Mouse (Mus musculus) liver, adult 2 months (tissue): Measurements from ENCODE around the gene Zbtb2. TPM values are rescaled to one million over a fixed set of nuclear protein-coding genes. Genes with fewer than 3 reads are reported as not detected.

Experiments used
- DNase-seq: peaks from one replicate; pipeline ENCODE4 v3.0.0-alpha.2; 2011; ENCODE audit warnings: low read depth, low spot score; ENCODE audit errors: extremely low read depth
- H3K27ac ChIP-seq: fragments of 200-500 bp; replicated peaks from 2 replicates; pipeline ENCODE4 v1.5.1; 2012; ENCODE audit warnings: low read depth, mild to moderate bottlenecking, control low read depth, inconsistent platforms, low read length; ENCODE audit not compliant: insufficient read depth
- H3K27me3 ChIP-seq: fragments of 200-500 bp; 2 replicates; pipeline ENCODE4 v1.6.1; 2012; ENCODE audit warnings: mild to moderate bottlenecking, moderate library complexity, low read length, inconsistent platforms; ENCODE audit not compliant: control insufficient read depth, insufficient read depth
- H3K36me3 ChIP-seq: fragments of 200-500 bp; 2 replicates; pipeline ENCODE4 v1.6.1; 2012; ENCODE audit warnings: low read length, inconsistent platforms; ENCODE audit not compliant: control insufficient read depth, insufficient read depth
- H3K4me1 ChIP-seq: fragments of 200-500 bp; 2 replicates; pipeline ENCODE4 v1.6.1; 2011; ENCODE audit warnings: low read length; ENCODE audit not compliant: control insufficient read depth, insufficient read depth
- H3K4me3 ChIP-seq: fragments of 200-500 bp; 2 replicates; pipeline ENCODE4 v1.5.1; 2011; ENCODE audit warnings: low read depth, mild to moderate bottlenecking, control low read depth, low read length, moderate library complexity; ENCODE audit not compliant: insufficient read depth
- H3K79me2 ChIP-seq: fragments of 200-500 bp; 2 replicates; pipeline ENCODE4 v1.6.1; 2012; ENCODE audit warnings: inconsistent platforms, mild to moderate bottlenecking, low read length, moderate library complexity; ENCODE audit not compliant: control insufficient read depth, insufficient read depth
- H3K9ac ChIP-seq: fragments of 200-500 bp; 2 replicates; pipeline ENCODE4 v1.6.1; 2012; ENCODE audit warnings: low read depth, mild to moderate bottlenecking, control low read depth, inconsistent platforms, low read length
- CTCF ChIP-seq: fragments of 200-500 bp; IDR thresholded peaks from 2 replicates; pipeline ENCODE4 v1.5.1; 2011; ENCODE audit warnings: low read depth, low read length, control low read depth
- POLR2A ChIP-seq: fragments of 200-500 bp; IDR thresholded peaks from 2 replicates; pipeline ENCODE4 v1.6.1; 2011; ENCODE audit warnings: low read length, control low read depth; ENCODE audit not compliant: insufficient read depth; ENCODE audit errors: extremely low read depth
- WGBS: fragments of 180-500 bp; shearing (Covaris S2); methylation state at CpG from one replicate; pipeline ENCODE4 v1.1.7; 2018; 5-methylcytosine and 5-hydroxymethylcytosine counted together
- polyA plus RNA-seq: library from polyadenylated mRNA; depleted of rRNA; stranded (reverse); fragments of >200 nt; gene quantifications from 2 replicates; pipeline ENCODE4 v1.2.3, GENCODE M21; 2012
- total RNA-seq: library from RNA; depleted of rRNA; stranded (reverse); fragments of >200 nt; gene quantifications from 2 replicates; pipeline ENCODE4 v1.2.3, GENCODE M21; 2014

Zbtb2 gene
- total and polyA plus RNA-seq, 2 experiments, result 2.4 to 3.4 TPM

- DNase-seq, result no peak
- Histone ChIP-seq H3K27ac (no peak overlapping the region), H3K36me3 (no peaks in the 10 kb centered on the region), H3K79me2 (peaks cover 35% of the 10 kb centered on the region; the same call in 1 of the 2 replicates), H3K4me3 (no peak overlapping the region), H3K4me1 (peaks cover 1% of the 10 kb centered on the region), H3K27me3 (no peaks in the 10 kb centered on the region), H3K9ac (no peak overlapping the region)
- TF ChIP-seq POLR2A (no peak), CTCF (no peak)
- WGBS, result 96% methylated on average over 5 of the region's 5 CpGs
These were observed 7.2 kb downstream of the Zbtb2 start for GRCm38 (mm10) chr10:4380748-4381147.

- H3K4me3 ChIP-seq, result no peak overlapping the region
- no peak overlapping the region for H3K27ac ChIP-seq
- DNase-seq, result no peak
- no peaks in the 10 kb centered on the region for H3K27me3 ChIP-seq
- no peak overlapping the region for H3K9ac ChIP-seq
- no peak for TF ChIP-seq CTCF
- TF ChIP-seq POLR2A, result no peak
- H3K4me1 ChIP-seq, result no peaks in the 10 kb centered on the region
- WGBS, result 92% methylated on average over 7 of the region's 7 CpGs
- peaks cover 2% of the 10 kb centered on the region; the same call in 1 of the 2 replicates for H3K36me3 ChIP-seq
- peaks cover 20% of the 10 kb centered on the region; the same call in 1 of the 2 replicates for H3K79me2 ChIP-seq
These were observed 11.0 kb downstream of the Zbtb2 start for GRCm38 (mm10) chr10:4376931-4377330.

- DNase-seq, result no peak
- H3K27ac ChIP-seq, result no peak overlapping the region
- no peak overlapping the region for H3K9ac ChIP-seq
- H3K27me3 ChIP-seq, result no peaks in the 10 kb centered on the region
- no peaks in the 10 kb centered on the region for H3K4me1 ChIP-seq
- 86% methylated on average over 7 of the region's 7 CpGs for WGBS
- TF ChIP-seq CTCF (no peak), POLR2A (no peak)
- H3K4me3 ChIP-seq, result no peak overlapping the region
- peaks cover 2% of the 10 kb centered on the region; the same call in 1 of the 2 replicates for H3K36me3 ChIP-seq
- H3K79me2 ChIP-seq, result peaks cover 20% of the 10 kb centered on the region; the same call in 1 of the 2 replicates
These were observed 11.4 kb downstream of the Zbtb2 start for GRCm38 (mm10) chr10:4376461-4376860.

GRCm38 (mm10) chr10:4375267-4375666, 12.6 kb downstream of the Zbtb2 start:
- Histone ChIP-seq H3K36me3 (peaks cover 2% of the 10 kb centered on the region; the same call in 1 of the 2 replicates), H3K79me2 (peaks cover 13% of the 10 kb centered on the region; the same call in 1 of the 2 replicates), H3K4me3 (no peak overlapping the region), H3K27me3 (no peaks in the 10 kb centered on the region), H3K9ac (no peak overlapping the region), H3K4me1 (no peaks in the 10 kb centered on the region), H3K27ac (no peak overlapping the region)
- no peak for DNase-seq
- 87% methylated on average over 7 of the region's 7 CpGs for WGBS
- TF ChIP-seq POLR2A, result no peak

GRCm38 (mm10) chr10:4374734-4375133, 13.2 kb downstream of the Zbtb2 start:
- Histone ChIP-seq H3K4me3 (no peak overlapping the region), H3K27me3 (no peaks in the 10 kb centered on the region), H3K27ac (no peak overlapping the region), H3K9ac (no peak overlapping the region), H3K79me2 (peaks cover 8% of the 10 kb centered on the region; the same call in 1 of the 2 replicates), H3K4me1 (no peaks in the 10 kb centered on the region), H3K36me3 (peaks cover 2% of the 10 kb centered on the region; the same call in 1 of the 2 replicates)
- 97% methylated on average over 4 of the region's 4 CpGs for WGBS
- no peak for DNase-seq
- TF ChIP-seq POLR2A, result no peak

GRCm38 (mm10) chr10:4374239-4374638, 13.7 kb downstream of the Zbtb2 start:
- H3K4me1 ChIP-seq, result no peaks in the 10 kb centered on the region
- TF ChIP-seq CTCF (no peak), POLR2A (no peak)
- peaks cover 2% of the 10 kb centered on the region; the same call in 1 of the 2 replicates for H3K36me3 ChIP-seq
- H3K27me3 ChIP-seq, result no peaks in the 10 kb centered on the region
- H3K79me2 ChIP-seq, result peaks cover 6% of the 10 kb centered on the region; the same call in 1 of the 2 replicates
- DNase-seq, result no peak
- WGBS, result 91% methylated on average over 7 of the region's 7 CpGs
- no peak overlapping the region for H3K27ac ChIP-seq
- no peak overlapping the region for H3K9ac ChIP-seq
- H3K4me3 ChIP-seq, result no peak overlapping the region
